Mouse (Mus musculus) 416B (cell line): Measurements from ENCODE around the gene Csdc2.

ENCODE experiments used
- DNase-seq: peaks from one replicate; pipeline ENCODE4 v3.0.0; 2011; ENCODE audit warnings: low read depth

Csdc2 gene

DNA sequence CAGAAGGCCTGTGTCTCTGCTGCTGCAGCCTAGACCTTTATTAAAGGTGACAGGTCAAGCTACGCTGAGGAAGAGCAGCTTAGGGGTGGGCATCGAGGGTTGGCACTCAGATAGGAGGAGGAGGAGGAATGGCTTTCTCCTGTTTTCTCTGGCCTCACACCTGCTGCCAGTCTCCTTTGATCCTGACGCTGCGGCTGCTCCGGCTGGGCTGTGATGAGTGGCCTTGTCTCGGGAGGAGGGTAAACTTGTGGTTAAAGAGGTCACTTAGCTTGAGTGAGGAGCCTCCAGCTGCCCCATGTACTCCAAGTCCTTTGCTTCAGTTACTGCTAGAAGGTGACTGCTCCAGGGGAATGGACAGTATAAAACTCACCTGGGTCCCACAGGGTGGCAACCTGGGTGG, 57.4 kb downstream of the Csdc2 start:
- DNase-seq, result no peak
